Mouse (Mus musculus) liver, postnatal 0 days (tissue): ENCODE measurements around the gene Cstad. TPM values are rescaled to one million over a fixed set of nuclear protein-coding genes. Genes with fewer than 3 reads are reported as not detected.

Source experiments
- ATAC-seq: fragments of 200-750 bp; cut with Nextera tagmentation; 2 replicates; pipeline ENCODE4 v1.8.0; 2017; ENCODE audit warnings: mild to moderate bottlenecking, moderate library complexity
- DNase-seq: peaks from one replicate; pipeline ENCODE4 v3.0.0-alpha.2; 2016
- H3K27ac ChIP-seq: fragments of 300-500 bp; sonication (generic); 2 replicates; pipeline ENCODE4 v1.5.1; 2014; ENCODE audit warnings: antibody characterized with exemption, moderate library complexity, mild to moderate bottlenecking, low read depth
- H3K27me3 ChIP-seq: fragments of 300-500 bp; sonication (generic); 2 replicates; pipeline ENCODE4 v1.6.1; 2014; ENCODE audit warnings: low read length, control low read depth, mixed read lengths; ENCODE audit not compliant: insufficient read depth
- H3K36me3 ChIP-seq: fragments of 300-500 bp; sonication (generic); replicated peaks from 2 replicates; pipeline ENCODE4 v1.6.1; 2014; ENCODE audit warnings: mild to moderate bottlenecking, control low read depth, low read length, moderate library complexity, mixed read lengths; ENCODE audit not compliant: insufficient read depth
- H3K4me1 ChIP-seq: fragments of 300-500 bp; sonication (generic); 2 replicates; pipeline ENCODE4 v1.6.1; 2014; ENCODE audit warnings: antibody characterized with exemption, mild to moderate bottlenecking, control low read depth; ENCODE audit not compliant: insufficient read depth
- H3K4me2 ChIP-seq: fragments of 300-500 bp; sonication (generic); 2 replicates; pipeline ENCODE4 v1.6.1; 2014; ENCODE audit warnings: low read depth, mild to moderate bottlenecking, low read length, moderate library complexity, mixed read lengths
- H3K4me3 ChIP-seq: fragments of 300-500 bp; sonication (generic); 2 replicates; pipeline ENCODE4 v1.5.1; 2014; ENCODE audit warnings: low read depth, low read length
- H3K9ac ChIP-seq: fragments of 300-500 bp; sonication (generic); replicated peaks from 2 replicates; pipeline ENCODE4 v1.6.1; 2014; ENCODE audit warnings: mild to moderate bottlenecking, moderate library complexity
- H3K9me3 ChIP-seq: fragments of 300-500 bp; sonication (generic); 2 replicates; pipeline ENCODE4 v1.6.1; 2016; ENCODE audit warnings: mild to moderate bottlenecking, control low read depth, low read length, mixed read lengths
- CTCF ChIP-seq: sonication (generic); IDR thresholded peaks from 2 replicates; pipeline ENCODE4 v1.5.1; 2016; ENCODE audit warnings: antibody characterized with exemption, low read depth
- EP300 ChIP-seq: IDR thresholded peaks from 2 replicates; pipeline ENCODE4 v1.6.1; 2016; ENCODE audit warnings: antibody characterized with exemption, low read depth, mild to moderate bottlenecking
- WGBS: fragments of 180-500 bp; shearing (Covaris S2); extraction: QIAGEN DNeasy Blood & Tissue Kit; methylation state at CpG from one replicate; pipeline ENCODE4 v1.1.7; 2014; ENCODE audit not compliant: insufficient replicate concordance; 5-methylcytosine and 5-hydroxymethylcytosine counted together
- polyA plus RNA-seq: library from polyadenylated mRNA; unstranded; fragments of >200 nt; fragmentation: Nextera tagmentation; extraction: Ambion mirVana; gene quantifications from 2 replicates; pipeline ENCODE4 v1.2.1, GENCODE M21; 2015

Gene Cstad
- polyA plus RNA-seq, 1 experiment from 2014 or later = 0.22 TPM

GRCm38 (mm10) chr2:30592391-30592790 is 2.4 kb upstream of the Cstad start:
- H3K9ac ChIP-seq = no peak overlapping the region
- no peak for ATAC-seq
- no peaks in the 10 kb centered on the region for H3K27me3 ChIP-seq
- no peak for DNase-seq
- TF ChIP-seq CTCF = no peak
- TF ChIP-seq EP300 = no peak
- H3K9me3 ChIP-seq = no peaks in the 10 kb centered on the region
- H3K27ac ChIP-seq = no peak overlapping the region
- no peak overlapping the region for H3K4me3 ChIP-seq
- H3K4me2 ChIP-seq = no peak overlapping the region
- WGBS = 66% methylated on average over 6 of the region's 6 CpGs
- H3K4me1 ChIP-seq = peaks cover 15% of the 10 kb centered on the region
- no peaks in the 10 kb centered on the region for H3K36me3 ChIP-seq

- H3K9me3 ChIP-seq = no peaks in the 10 kb centered on the region
- H3K4me3 ChIP-seq = no peak overlapping the region
- H3K36me3 ChIP-seq = no peaks in the 10 kb centered on the region
- TF ChIP-seq CTCF (no peak), EP300 (no peak)
- no peak for ATAC-seq
- WGBS = 76% methylated on average over 6 of the region's 6 CpGs
- no peak overlapping the region for H3K27ac ChIP-seq
- no peak for DNase-seq
- peaks cover 15% of the 10 kb centered on the region for H3K4me1 ChIP-seq
- H3K9ac ChIP-seq = no peak overlapping the region
- H3K4me2 ChIP-seq = no peak overlapping the region
- no peaks in the 10 kb centered on the region for H3K27me3 ChIP-seq
These were observed 1.9 kb upstream of the Cstad start for GRCm38 (mm10) chr2:30592951-30593350.

GRCm38 (mm10) chr2:30593636-30594310 is 1.1 kb upstream of the Cstad start:
- Histone ChIP-seq H3K4me3 (no peak overlapping the region), H3K27me3 (no peaks in the 10 kb centered on the region), H3K9ac (no peak overlapping the region), H3K27ac (peak overlapping the region; percentile 78), H3K4me2 (peak overlapping the region; percentile 71; the same call in 1 of the 2 replicates), H3K4me1 (peaks cover 15% of the 10 kb centered on the region), H3K9me3 (no peaks in the 10 kb centered on the region), H3K36me3 (no peaks in the 10 kb centered on the region)
- DNase-seq (no peak), ATAC-seq (no peak)
- TF ChIP-seq CTCF = no peak
- TF ChIP-seq EP300 = no peak
- WGBS = 78% methylated on average over 13 of the region's 13 CpGs

DNA sequence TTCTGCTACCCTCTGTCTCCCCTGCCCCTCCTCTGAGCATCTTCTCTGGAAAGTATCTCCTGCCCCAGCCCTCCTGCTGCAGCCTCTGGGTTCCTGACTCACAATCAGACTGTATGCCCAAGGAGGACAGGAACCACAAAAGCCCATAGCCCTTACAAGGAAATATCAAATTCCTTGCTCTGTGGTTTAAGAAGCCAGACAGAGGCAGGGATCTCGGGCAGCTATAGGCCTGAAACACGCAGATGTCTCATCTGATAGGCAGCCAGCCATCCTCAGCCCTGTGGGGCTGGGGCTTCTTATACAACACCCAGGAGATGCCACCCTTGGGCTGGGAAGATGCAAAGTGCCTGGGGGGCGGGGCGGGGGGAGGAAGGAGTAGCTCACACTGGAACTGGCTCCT is 956 bp downstream of the Cstad start:
- Histone ChIP-seq H3K4me1 (peaks cover 18% of the 10 kb centered on the region), H3K36me3 (no peaks in the 10 kb centered on the region), H3K27me3 (no peaks in the 10 kb centered on the region), H3K4me2 (no peak overlapping the region), H3K9me3 (no peaks in the 10 kb centered on the region), H3K4me3 (no peak overlapping the region), H3K9ac (no peak overlapping the region), H3K27ac (no peak overlapping the region)
- TF ChIP-seq CTCF = no peak
- no peak for TF ChIP-seq EP300
- DNase-seq (peak; percentile 13), ATAC-seq (no peak)
- WGBS = 61% methylated on average over 4 of the region's 4 CpGs

GRCm38 (mm10) chr2:30599621-30600020 is 4.8 kb downstream of the Cstad start:
- H3K27me3 ChIP-seq = 0 out of 2 replicates have a peak, but pooled peaks cover 4% of the 10 kb centered on the region
- peaks cover 27% of the 10 kb centered on the region for H3K4me1 ChIP-seq
- DNase-seq (no peak), ATAC-seq (no peak)
- no peak overlapping the region for H3K9ac ChIP-seq
- no peaks in the 10 kb centered on the region for H3K9me3 ChIP-seq
- H3K27ac ChIP-seq = no peak overlapping the region
- 35% methylated on average over 3 of the region's 3 CpGs for WGBS
- H3K4me3 ChIP-seq = no peak overlapping the region
- H3K36me3 ChIP-seq = no peaks in the 10 kb centered on the region
- H3K4me2 ChIP-seq = no peak overlapping the region
- TF ChIP-seq CTCF (no peak), EP300 (no peak)

GRCm38 (mm10) chr2:30600291-30600690 is 5.5 kb downstream of the Cstad start:
- WGBS = 7% methylated on average over 9 of the region's 9 CpGs
- TF ChIP-seq CTCF = no peak
- no peak for TF ChIP-seq EP300
- H3K4me1 ChIP-seq = peaks cover 27% of the 10 kb centered on the region
- ATAC-seq = no peak
- peak overlapping the region; percentile 26 for H3K4me2 ChIP-seq
- H3K27ac ChIP-seq = no peak overlapping the region
- H3K9ac ChIP-seq = no peak overlapping the region
- peak; percentile 32 for DNase-seq
- no peaks in the 10 kb centered on the region for H3K36me3 ChIP-seq
- H3K9me3 ChIP-seq = no peaks in the 10 kb centered on the region
- H3K27me3 ChIP-seq = 0 out of 2 replicates have a peak, but pooled peaks cover 7% of the 10 kb centered on the region
- no peak overlapping the region for H3K4me3 ChIP-seq
